ENCODE assay signal across 14 mouse cellular contexts in the genomic region with DNA sequence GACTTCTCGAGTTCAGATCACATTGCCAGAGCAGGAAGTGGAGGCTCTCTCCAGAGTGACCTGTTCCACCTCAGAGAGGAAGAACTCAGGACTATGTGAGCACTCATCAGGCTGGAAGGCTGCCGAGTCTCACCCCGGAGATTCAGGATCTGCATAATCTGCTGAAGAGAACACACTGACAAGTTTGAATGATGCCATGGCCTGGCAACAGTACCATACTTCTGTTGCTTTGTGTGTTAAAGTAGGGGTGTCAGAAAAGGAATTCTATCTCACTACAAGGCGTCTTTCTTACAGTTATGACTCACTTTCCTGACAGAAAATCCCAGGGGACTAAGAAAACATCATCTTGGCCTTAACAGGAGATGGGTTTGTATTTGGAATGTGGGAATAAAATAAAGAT.
"Had no signal": no experiment of that assay in that cellular context is flagged by ENCODE, and none has a peak within 500 bp of the region (broad histone marks: within the 10 kb centered on the region; RNA-seq: fewer than 3 reads in every experiment).

No protein-coding gene starts in this region.

- H3K36me3 ChIP-seq: limb, embryonic 10.5 days; liver, embryonic 15.5 days; neural tube, embryonic 13.5 days; stomach, embryonic 15.5 days had no signal

- H3K9me3 ChIP-seq: limb, embryonic 10.5 days; liver, embryonic 15.5 days; neural tube, embryonic 13.5 days; stomach, embryonic 15.5 days had no signal

- H3K4me1 ChIP-seq: limb, embryonic 10.5 days; liver, embryonic 15.5 days; neural tube, embryonic 13.5 days; stomach, embryonic 15.5 days had no signal

- H3K4me3 ChIP-seq: limb, embryonic 10.5 days; liver, embryonic 15.5 days; neural tube, embryonic 13.5 days; stomach, embryonic 15.5 days had no signal

- H3K27ac ChIP-seq: limb, embryonic 10.5 days; liver, embryonic 15.5 days; neural tube, embryonic 13.5 days; stomach, embryonic 15.5 days had no signal

- H3K9ac ChIP-seq: liver, embryonic 15.5 days; neural tube, embryonic 13.5 days; stomach, embryonic 15.5 days had no signal

- H3K27me3 ChIP-seq: liver, embryonic 15.5 days; neural tube, embryonic 13.5 days; stomach, embryonic 15.5 days had no signal

- H3K4me2 ChIP-seq: liver, embryonic 11.5 days; liver, embryonic 15.5 days; neural tube, embryonic 13.5 days; stomach, embryonic 15.5 days had no signal

- ATAC-seq: lung, postnatal 0 days had no signal

- DNase-seq: kidney, adult 8-10 months; kidney, postnatal 36 days; layer of hippocampus, adult 9-11 months; lung, adult 2 months; lung, postnatal 36 days; midbrain, embryonic 14.5 days; retina, postnatal 1 day; thymus, postnatal 4 days had no signal
